Mouse (Mus musculus) lung, postnatal 0 days (tissue): ENCODE measurements around the gene Gtf2ird1.

Experiments
- CTCF ChIP-seq: IDR thresholded peaks from 2 replicates; pipeline ENCODE4 v1.5.1; 2016; ENCODE audit warnings: antibody characterized with exemption, mild to moderate bottlenecking
- EP300 ChIP-seq: IDR thresholded peaks from 2 replicates; pipeline ENCODE4 v1.6.1; 2016; ENCODE audit warnings: antibody characterized with exemption, mild to moderate bottlenecking, control low read depth

- TF ChIP-seq EP300 (no peak), CTCF (no peak)
Measured at GRCm38 (mm10) chr5:134408119-134408518, 48.4 kb downstream of the Gtf2ird1 start.
